Mouse (Mus musculus): ENCODE results near the gene Pcyt1b.

Pcyt1b gene

DNA sequence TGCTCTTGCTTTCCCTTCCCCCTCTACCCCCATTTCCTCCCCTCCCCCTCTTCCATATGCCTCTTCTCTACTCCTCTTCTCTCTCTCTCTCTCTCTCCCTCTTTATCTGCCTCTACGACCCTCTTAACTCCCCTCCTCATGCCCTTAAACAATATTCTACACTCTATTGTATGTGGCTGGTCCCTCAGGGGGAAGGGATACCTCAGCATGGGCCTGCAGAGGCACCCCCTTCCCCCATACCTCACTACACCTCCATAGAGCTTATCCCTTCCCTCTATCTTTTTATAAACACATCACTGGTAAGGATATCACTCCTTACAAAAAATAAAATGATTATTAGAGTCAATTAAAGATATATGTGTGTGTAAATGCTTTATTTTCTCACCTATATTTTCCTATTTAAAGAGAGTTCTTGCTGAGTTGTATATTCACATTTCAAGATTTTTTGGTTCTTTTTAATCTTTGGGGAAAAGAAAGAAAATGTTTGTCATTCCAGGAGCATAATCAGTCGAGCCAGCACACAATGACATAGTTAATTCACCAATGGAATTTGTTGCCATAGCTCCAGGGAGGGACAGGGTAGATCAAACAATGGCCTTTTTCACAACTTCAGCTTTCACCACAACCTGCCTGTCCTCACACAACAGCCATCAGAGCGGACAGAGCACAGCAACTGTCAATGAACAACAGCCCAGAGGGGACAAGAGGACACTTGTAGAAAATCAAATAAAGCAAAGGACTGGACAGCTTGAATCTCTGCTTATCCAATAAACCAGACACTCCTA lies at the start of gene Pcyt1b:
Pcyt1b (plus strand) TSS at position 646 of the 785 bp plus-strand sequence.
- DNase-seq: no peak

DNA sequence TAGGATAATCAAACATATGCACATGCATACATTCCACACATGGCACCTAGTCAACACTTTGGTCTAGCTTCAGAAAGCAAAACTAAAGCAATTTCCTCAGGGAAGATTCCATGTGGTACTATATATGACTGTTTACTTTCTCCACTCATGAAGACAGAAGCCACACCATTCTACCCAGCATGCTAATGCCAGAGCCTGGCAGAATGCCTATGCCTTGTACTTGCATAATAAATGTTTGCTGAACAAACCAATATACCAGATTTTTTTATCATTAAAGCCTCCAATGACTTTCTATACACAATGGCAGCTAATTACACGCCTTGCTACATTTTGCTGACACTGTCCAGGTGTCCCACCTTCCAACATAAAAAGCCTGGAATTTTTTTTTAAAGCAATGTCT lies 24.4 kb upstream of the Pcyt1b start:
- no peak for DNase-seq

- DNase-seq: peak; percentile 87 to 92
Measured at GRCm38 (mm10) chrX:93631657-93632449, 22.8 kb upstream of the Pcyt1b start, which contains the start of gene Pola1. TSS of gene Pola1 (minus strand) at chrX:93632155.

- no peak for DNase-seq
Measured at GRCm38 (mm10) chrX:93634861-93635375, 19.7 kb upstream of the Pcyt1b start.

- DNase-seq: no peak
Measured at GRCm38 (mm10) chrX:93643600-93643999, 11.1 kb upstream of the Pcyt1b start.

- no peak for DNase-seq
Measured at GRCm38 (mm10) chrX:93644022-93644421, 10.6 kb upstream of the Pcyt1b start.

DNA sequence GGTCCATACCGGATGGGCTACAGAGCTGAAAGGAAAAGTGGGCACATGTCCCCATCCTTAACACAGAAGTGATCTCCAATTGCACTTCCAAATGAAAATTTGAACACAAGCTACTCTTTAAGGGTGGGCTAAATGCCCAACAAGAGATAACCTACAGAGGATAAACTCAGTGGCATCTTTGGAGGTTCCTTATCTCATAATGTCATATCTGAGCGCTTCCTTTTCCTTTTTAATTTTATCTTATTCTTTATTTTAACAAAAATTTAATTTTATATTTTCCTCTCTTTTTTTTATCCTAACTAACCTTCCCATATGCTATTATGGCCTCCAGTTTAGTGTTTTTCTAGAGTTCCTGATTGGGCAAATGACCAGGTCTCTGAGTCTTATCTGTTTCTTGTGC lies 3.9 kb upstream of the Pcyt1b start:
- DNase-seq: no peak

DNA sequence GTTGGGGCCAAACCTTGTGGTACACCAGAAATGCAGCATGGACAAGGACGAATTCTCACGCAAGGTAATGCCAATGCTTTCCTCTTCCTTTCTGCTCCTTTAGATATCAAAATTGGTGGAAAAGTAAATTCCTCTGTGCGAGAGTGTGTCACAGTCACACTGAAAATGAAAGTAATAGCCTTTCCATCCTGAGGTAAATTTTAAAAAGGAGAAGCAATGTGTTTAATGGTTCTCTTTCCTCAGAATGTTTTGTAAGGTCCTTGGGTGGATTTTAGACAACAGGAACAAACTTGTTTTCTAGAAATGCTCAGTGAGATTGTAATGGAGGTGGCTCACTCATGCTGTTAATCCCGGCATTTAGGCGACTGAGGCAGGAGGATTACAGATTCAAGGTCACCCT lies 490 bp downstream of the Pcyt1b start:
- DNase-seq: no peak

- DNase-seq: no peak
Measured at GRCm38 (mm10) chrX:93663919-93664586, 9.4 kb downstream of the Pcyt1b start.

GRCm38 (mm10) chrX:93664787-93665186 lies 10.1 kb downstream of the Pcyt1b start:
- no peak for DNase-seq

DNA sequence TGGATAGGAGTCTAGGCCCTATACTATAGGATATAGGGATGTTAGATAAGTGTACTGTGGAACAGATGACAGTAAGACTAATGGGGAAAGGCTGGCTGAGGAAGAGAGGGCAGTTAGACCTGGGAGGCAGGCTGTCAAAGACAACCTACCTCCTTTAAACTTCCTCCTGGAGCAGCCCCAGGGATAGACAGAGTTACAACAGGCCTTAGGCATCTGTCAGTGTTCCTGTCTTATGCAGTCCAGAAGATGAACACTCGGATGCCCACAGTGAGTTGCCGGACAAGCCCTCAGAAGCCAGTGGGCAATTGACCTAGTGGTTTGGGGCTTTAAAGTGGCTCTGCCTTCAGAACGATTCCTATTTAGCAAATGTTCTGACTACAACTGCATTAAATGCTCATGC lies 19.8 kb downstream of the Pcyt1b start:
- no peak for DNase-seq

DNA sequence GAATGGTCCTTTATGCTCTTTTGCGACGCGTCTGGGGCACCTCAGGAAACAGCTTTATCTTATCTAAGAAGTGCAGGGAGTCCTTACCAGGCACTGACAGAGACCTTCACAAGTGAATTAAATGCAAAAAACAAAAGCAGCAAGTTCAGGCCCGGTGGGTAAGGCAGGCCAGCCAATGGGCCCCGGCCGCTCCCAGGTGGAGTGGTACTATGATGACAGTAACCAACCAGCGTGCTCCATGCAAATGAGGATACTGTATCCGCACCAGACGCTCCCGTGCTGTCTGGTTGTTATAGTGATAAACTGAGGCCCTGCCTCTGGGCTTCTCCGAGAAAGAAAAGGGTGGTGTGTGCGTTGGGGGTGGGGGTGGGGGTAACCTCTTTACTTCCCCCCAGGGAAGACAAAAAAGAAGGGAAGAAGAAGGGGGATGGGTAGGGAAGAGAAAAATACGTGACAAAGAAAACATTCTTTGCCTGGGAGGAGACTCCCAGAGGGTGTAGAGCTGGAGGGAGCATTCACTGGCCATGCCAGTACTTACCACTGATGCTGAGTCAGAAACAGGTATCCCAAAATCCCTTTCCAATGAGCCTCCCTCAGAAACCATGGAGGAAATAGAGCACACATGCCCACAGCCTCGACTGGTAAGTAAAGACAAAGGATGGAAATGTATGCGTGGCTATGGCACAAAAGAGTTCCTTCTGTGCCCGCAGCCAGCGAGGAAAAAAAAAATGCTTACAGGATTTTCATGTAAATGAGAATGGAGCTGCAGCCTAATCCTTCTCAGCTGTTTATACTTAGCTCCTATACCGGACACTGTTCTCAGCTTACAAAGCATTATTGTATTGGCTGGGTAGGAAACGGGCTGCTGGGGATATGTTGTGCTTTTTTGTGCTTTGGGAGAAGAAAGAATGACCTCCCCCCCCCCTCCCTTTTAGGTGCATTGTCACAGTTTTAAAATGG lies 20.5 kb downstream of the Pcyt1b start:
- DNase-seq: peak; percentile 54 to 63

DNA sequence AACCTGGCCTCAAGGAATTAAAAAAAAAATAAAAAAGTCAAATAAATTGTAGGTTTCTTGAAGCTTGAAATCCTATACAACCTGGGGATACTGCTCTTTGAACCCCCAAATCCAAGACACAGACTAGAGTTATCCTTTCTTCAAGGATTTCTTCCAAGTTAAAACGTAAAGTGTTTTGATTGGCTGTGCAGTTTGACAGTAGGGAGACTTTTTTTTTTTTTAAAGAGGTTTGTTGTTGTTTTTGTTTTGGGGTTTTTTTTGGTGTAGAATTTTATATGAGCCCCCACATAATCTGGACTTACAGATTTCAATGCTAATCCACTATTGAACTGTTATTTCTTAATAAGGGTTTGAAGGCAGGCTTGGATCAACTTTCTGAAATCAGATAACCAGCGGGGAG lies 21.6 kb downstream of the Pcyt1b start:
- no peak for DNase-seq

DNA sequence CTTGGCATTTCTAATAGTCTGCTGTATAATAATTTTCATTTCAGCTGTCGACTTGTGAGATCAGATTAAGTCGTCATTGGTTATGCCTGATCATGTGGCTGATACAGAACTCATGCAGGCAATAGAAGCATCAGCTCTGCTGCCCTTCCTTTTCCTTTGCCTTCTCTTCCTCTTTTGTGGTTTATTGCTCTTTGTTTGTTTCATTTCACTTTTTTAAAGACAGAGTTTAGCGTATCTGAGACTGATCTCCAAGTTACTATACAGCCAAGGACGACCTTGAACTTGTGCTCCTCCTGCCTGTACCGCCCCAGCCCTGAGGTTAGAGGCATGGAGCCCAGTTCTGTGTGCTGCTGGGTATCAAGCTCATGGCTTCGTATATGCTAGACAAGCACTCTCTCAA lies 34.6 kb downstream of the Pcyt1b start:
- DNase-seq: no peak

DNA sequence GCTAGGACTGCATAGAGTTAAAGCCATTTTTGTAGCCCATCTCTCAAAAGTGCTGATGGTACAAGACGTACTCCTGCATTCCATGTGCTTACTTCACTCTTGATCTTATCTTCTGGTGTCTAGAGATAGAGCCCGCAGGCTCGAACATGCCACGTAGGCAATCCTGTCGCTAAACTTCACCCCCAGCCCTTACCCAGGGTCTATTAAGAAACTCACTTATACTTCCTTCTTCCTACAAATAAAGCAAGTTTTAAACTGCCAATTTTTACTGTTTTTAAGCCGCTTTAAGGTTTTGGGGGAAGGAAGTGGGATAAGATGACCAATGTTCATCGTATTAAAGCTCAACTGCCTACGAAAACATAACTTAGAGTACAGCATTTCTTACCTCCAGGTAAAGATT lies 36.0 kb downstream of the Pcyt1b start:
- no peak for DNase-seq

GRCm38 (mm10) chrX:93697596-93697995 lies 42.9 kb downstream of the Pcyt1b start:
- DNase-seq: no peak

DNA sequence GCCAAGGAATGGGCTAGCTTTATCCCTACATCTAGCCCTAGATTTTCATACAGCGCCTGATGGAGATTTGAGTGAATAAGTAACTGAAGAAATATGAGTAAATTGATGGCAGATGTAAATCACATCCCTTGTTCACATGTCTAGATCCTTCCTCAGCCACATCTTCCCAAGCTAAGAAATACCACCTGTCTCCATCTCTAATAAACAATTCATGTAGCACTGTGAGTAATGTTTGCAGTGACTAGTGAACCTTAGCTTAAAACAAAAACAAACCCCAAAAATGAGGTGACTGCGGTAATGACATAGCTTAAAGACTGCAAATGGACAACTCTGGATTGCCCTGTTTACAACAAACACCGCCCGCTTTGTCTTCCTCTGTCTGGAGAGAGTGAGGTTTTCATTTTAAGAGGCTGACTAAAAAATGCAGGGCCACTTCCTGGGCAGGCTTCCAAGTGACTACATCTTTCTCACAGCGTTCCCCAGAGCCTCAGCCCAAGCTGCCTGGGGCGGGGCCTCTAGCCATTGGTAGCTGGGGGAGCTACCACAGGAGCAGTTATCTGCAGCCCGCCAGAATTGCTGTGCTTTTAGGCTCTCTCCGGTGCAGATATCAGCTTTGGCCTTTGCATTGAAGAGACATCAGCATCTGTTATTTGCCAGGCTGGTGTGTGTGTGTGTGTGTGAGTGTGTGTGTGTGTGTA lies 46.0 kb downstream of the Pcyt1b start:
- peak; percentile 55 to 72 for DNase-seq

DNA sequence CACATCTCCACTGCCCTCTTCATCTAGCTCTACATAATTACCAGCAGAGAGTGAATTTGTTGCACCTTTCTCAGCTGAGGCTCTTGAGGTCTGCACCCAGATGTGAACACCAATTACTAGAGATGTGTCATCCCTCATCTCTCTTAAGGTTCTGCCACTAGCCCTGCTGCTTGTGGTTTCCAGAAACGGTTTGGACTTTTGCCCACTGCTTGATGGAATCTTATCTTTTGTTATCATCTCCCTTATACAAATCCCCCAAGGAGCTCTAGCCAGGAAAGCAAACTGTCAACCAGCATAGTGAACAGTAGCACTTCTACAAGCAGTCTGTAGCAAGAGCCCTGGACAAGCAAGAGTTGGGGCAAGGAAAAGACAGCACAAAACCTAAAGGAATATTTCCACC lies 57.9 kb downstream of the Pcyt1b start:
- no peak for DNase-seq

GRCm38 (mm10) chrX:93729529-93729928 lies 74.9 kb downstream of the Pcyt1b start:
- no peak for DNase-seq

GRCm38 (mm10) chrX:93730854-93731253 lies 76.2 kb downstream of the Pcyt1b start:
- no peak for DNase-seq

DNA sequence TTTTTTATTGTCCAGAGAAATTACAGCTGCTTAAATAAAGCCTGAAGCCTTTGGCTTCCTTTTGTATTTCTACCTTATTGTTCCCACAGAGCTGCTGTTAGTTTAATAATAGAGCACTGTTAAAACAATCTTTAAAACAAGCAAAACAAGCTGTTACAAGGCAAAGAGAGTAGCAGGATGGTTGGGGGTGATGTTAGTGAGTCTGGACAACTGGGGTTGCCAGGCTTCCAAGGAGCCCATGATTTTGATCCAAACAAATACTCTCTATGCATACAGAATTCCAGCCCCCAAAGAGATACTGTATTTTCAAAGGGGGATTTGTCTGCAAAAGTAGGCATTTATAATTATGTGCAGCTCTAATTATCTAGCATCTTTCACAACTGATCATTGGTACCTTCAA lies 77.7 kb downstream of the Pcyt1b start:
- no peak for DNase-seq
